Mouse (Mus musculus): ENCODE measurements around the gene Tubgcp2.

Tubgcp2 gene

GRCm38 (mm10) chr7:140036281-140037170 is at the start of gene Tubgcp2, which contains the start of gene Zfp511:
Gene Tubgcp2, minus strand, starts transcription at chr7:140036669.
Gene Zfp511, plus strand, starts transcription at chr7:140036391.
- DNase-seq (ENCODE audit: low spot score) = peak; percentile 96

- no peak for DNase-seq (ENCODE audit: low spot score)
Measured at GRCm38 (mm10) chr7:140082242-140082678, 45.8 kb upstream of the Tubgcp2 start, which contains the start of gene Caly. Gene Caly, minus strand, starts transcription at chr7:140082548.

DNA sequence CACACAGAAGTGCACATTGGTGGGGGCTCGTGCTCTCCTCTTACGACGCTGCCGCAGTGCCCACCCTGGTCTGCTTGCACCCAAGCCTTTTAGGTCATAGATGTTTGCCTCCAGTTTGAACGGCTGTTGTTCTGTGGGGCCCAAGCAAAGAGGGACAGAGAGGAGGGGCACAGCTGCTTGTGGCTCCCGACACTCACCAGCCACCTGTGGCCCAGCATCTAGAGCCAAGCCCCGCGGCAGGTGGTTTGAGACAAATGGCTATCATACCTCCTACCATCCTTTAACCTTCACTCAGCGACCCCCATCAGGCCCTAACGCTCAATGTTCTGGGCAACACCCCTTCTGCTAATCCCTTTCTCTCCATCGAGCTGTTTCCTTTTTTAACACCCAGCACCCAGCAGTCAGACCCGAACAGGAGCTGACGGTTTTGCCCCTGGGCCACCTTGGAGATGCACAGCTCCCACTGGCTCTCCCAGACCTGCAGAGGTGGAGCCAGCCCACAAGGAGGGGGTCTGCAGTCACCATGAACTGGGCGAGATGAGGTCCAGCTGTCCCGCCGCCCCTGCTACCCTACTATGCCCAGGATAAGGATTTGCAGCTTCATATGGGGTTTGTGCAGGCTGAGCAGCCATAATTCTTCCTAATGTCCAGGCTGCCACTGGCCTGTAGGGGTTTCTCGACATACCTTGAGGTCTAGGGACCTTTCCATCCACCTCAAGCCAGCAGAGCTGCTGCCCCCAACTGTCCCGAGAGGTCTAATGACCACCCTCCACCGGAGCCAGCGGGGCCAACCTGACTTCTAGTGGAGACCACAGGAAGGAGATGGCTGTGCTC is 45.2 kb upstream of the Tubgcp2 start:
- DNase-seq (ENCODE audit: low spot score) = no peak

DNA sequence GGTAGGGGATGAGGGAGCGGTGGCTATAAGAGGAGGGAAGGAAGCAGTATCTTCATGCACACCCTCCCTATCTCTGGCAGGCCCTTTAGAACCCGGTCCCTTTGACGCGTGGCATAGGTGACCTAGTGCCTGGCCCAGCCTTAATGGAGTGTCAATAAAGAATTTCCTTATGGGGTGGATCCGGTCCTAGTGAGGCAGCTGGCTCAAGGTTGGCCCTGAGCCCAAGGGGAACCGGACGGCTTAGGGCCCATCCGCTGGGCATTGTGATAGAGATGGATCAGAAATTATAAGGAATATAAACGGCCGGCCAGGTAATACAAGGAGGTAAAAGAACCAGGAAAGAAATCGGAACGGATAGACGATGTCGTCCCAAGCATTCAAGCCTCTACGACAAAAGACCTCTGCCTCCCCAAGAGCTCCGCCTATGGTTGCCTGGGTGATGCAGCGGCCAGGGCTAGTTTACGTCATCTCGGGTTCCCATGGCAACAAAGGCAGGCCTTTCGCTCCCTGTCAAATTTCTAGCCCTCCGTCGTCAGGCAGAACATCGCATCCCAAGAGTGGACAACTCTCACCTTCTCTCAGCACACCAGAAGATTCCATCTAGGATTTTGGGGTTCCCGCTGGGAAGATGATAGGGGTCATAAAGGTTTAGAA is 44.2 kb upstream of the Tubgcp2 start:
- peak; percentile 19 for DNase-seq (ENCODE audit: low spot score)

GRCm38 (mm10) chr7:140078711-140079110 is 42.2 kb upstream of the Tubgcp2 start:
- peak; percentile 49 for DNase-seq (ENCODE audit: low spot score)

- no peak for DNase-seq (ENCODE audit: low spot score)
Measured at GRCm38 (mm10) chr7:140077698-140078097, 41.2 kb upstream of the Tubgcp2 start.

GRCm38 (mm10) chr7:140070042-140070711 is 33.7 kb upstream of the Tubgcp2 start:
- DNase-seq (ENCODE audit: low spot score) = no peak

GRCm38 (mm10) chr7:140067397-140067796 is 30.9 kb upstream of the Tubgcp2 start:
- DNase-seq (ENCODE audit: low spot score) = no peak

GRCm38 (mm10) chr7:140063092-140063491 is 26.6 kb upstream of the Tubgcp2 start:
- DNase-seq (ENCODE audit: low spot score) = peak; percentile 54

DNA sequence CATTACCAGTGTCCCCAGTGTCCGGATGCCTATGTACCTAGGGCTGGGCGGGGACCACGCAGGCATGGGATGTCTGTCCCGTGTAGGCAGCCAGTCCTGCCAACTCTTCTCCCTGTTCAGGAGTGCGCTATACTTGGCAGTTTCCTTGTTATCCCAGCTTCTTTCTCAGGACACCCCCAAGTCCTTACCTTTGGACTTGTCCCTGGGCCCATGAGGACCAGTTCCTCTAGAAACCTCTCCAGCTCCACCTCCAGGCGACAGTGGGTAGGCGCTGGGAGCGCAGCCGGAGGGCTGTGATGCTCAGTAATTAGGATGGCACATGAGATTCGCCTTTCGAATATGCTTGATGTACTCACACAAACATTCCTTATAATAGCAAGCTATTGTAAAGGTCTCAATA is 25.8 kb upstream of the Tubgcp2 start:
- no peak for DNase-seq (ENCODE audit: low spot score)

DNA sequence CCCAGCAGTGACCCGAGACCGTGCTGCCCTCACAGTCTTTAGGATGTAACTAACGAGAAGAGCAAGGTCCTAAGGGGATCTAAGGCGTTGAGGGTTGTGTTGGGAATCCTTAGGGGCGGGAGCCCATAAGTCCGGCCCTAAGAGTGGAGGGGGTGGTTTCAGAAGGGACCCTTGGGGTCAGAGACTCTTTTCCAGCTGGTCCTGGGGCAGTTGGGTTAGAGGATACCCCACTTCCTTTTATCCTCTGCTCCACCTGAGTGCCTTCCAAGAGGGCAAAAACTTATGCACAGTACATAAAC is 25.3 kb upstream of the Tubgcp2 start:
- DNase-seq (ENCODE audit: low spot score) = no peak

- DNase-seq (ENCODE audit: low spot score) = peak; percentile 28
Measured at GRCm38 (mm10) chr7:140060936-140061831, 24.7 kb upstream of the Tubgcp2 start.

DNA sequence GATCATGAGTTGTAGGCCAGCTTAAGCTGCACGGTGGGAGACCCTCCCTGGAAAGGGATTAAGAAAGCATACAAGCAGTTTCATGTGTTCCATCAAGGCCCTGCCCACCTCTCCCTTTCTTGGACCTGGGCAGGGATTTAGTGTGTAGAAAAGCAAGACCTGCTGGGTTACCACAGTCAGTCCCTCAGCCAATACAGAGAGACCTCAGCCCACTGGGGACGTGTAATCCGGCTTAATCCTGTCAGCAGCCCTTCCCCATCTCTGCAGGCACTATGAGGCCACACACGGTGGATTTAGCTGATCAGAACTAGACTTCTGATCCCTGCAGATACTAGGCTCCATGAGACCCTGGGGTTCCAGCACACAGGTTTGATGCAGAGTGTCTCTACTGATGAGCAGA is 23.1 kb upstream of the Tubgcp2 start:
- DNase-seq (ENCODE audit: low spot score) = no peak

DNA sequence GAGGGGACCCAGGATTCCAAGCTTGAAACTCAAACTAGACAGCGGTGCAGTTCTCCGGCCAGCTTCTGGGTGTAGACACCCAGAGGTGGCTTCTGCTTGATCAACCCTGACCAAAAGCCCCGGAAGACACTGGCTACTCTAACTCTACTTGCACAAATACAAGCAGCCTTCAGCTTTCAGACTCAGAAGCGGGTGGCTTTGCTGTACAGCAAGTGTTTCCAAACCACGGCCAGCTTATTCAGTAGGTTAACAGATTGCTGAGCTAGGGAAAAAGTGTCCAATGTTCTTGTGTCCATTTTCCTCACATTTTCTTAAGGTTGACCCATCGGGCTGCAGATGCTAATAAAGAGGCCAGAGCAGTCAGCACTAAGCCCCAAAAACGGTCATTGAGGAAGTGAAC is 22.1 kb upstream of the Tubgcp2 start:
- DNase-seq (ENCODE audit: low spot score) = no peak

- no peak for DNase-seq (ENCODE audit: low spot score)
Measured at GRCm38 (mm10) chr7:140057413-140058407, 21.2 kb upstream of the Tubgcp2 start.

DNA sequence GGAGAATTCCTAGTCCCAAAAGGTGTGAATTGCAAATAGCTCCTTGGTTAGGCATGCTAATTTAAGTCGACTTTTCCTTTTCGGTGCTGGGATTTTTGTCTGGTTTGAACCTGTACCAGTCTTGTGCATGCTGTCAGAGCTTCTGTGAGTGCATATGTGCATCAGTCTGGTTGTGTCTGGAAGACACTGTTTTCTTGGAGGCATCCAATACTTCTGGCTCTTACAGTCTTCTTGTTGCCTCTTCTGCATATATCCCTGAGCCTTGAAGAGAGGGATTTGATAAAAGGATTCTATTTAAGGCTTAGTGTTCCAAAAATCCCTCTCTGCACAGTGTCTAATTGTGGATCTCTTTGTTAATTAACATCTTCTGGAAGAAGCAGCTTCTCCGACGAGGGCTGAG is 17.7 kb upstream of the Tubgcp2 start:
- DNase-seq (ENCODE audit: low spot score) = no peak

GRCm38 (mm10) chr7:140049115-140049689 is 12.7 kb upstream of the Tubgcp2 start:
- no peak for DNase-seq (ENCODE audit: low spot score)

- DNase-seq (ENCODE audit: low spot score) = no peak
Measured at GRCm38 (mm10) chr7:140048361-140049114, 12.1 kb upstream of the Tubgcp2 start, which contains the start of gene Msx3. Gene Msx3, minus strand, starts transcription at chr7:140049089.
